Mouse (Mus musculus) intestine, postnatal 0 days (tissue): ENCODE data around the gene Ormdl1. TPM values are rescaled to one million over a fixed set of nuclear protein-coding genes. Genes with fewer than 3 reads are reported as not detected.
"Not testable (repeated sequence)": the region's sequence is repeated elsewhere in the genome, so short reads cannot be mapped to it uniquely, and the experiment has no call there.

Experiments
- ATAC-seq: fragments of 200-750 bp; cut with Nextera tagmentation; 2 replicates; pipeline ENCODE4 v1.8.0; 2017; ENCODE audit warnings: mild to moderate bottlenecking, moderate TSS enrichment, moderate library complexity
- H3K27ac ChIP-seq: fragments of 300-500 bp; sonication (generic); 2 replicates; pipeline ENCODE4 v1.5.1; 2014; ENCODE audit warnings: mild to moderate bottlenecking, low read depth, low read length, moderate library complexity
- H3K27me3 ChIP-seq: fragments of 300-500 bp; sonication (generic); replicated peaks from 2 replicates; pipeline ENCODE4 v1.6.1; 2014; ENCODE audit warnings: low read length, mixed read lengths; ENCODE audit not compliant: control insufficient read depth, insufficient read depth
- H3K36me3 ChIP-seq: fragments of 300-500 bp; sonication (generic); 2 replicates; pipeline ENCODE4 v1.6.1; 2014; ENCODE audit warnings: mild to moderate bottlenecking, moderate library complexity; ENCODE audit not compliant: control insufficient read depth, insufficient read depth
- H3K4me1 ChIP-seq: fragments of 300-500 bp; sonication (generic); replicated peaks from 2 replicates; pipeline ENCODE4 v1.6.1; 2014; ENCODE audit warnings: antibody characterized with exemption, low read length, mixed read lengths; ENCODE audit not compliant: control insufficient read depth, insufficient read depth
- H3K4me2 ChIP-seq: fragments of 300-500 bp; sonication (generic); replicated peaks from 2 replicates; pipeline ENCODE4 v1.6.1; 2014; ENCODE audit warnings: low read depth, mild to moderate bottlenecking, moderate library complexity
- H3K4me3 ChIP-seq: fragments of 300-500 bp; sonication (generic); 2 replicates; pipeline ENCODE4 v1.5.1; 2014; ENCODE audit warnings: low read depth, low read length
- H3K9ac ChIP-seq: fragments of 300-500 bp; sonication (generic); 2 replicates; pipeline ENCODE4 v1.6.1; 2014; ENCODE audit warnings: mild to moderate bottlenecking, low read depth, low read length
- H3K9me3 ChIP-seq: fragments of 300-500 bp; sonication (generic); 2 replicates; pipeline ENCODE4 v1.6.1; 2016; ENCODE audit warnings: mixed run types; ENCODE audit not compliant: control insufficient read depth
- CTCF ChIP-seq: sonication (generic); IDR thresholded peaks from 2 replicates; pipeline ENCODE4 v1.5.1; 2016; ENCODE audit warnings: low read depth, mild to moderate bottlenecking, control low read depth, antibody characterized with exemption, moderate library complexity
- WGBS: fragments of 180-500 bp; shearing (Covaris S2); extraction: QIAGEN DNeasy Blood & Tissue Kit; methylation state at CpG from one replicate; pipeline ENCODE4 v1.1.7; 2014; 5-methylcytosine and 5-hydroxymethylcytosine counted together
- polyA plus RNA-seq: library from polyadenylated mRNA; unstranded; fragments of >200 nt; fragmentation: Nextera tagmentation; extraction: Ambion mirVana; gene quantifications from 2 replicates; pipeline ENCODE4 v1.2.1, GENCODE M21; 2015

Gene Ormdl1
- polyA plus RNA-seq, 1 experiment from 2014 or later, result 60.5 TPM

DNA sequence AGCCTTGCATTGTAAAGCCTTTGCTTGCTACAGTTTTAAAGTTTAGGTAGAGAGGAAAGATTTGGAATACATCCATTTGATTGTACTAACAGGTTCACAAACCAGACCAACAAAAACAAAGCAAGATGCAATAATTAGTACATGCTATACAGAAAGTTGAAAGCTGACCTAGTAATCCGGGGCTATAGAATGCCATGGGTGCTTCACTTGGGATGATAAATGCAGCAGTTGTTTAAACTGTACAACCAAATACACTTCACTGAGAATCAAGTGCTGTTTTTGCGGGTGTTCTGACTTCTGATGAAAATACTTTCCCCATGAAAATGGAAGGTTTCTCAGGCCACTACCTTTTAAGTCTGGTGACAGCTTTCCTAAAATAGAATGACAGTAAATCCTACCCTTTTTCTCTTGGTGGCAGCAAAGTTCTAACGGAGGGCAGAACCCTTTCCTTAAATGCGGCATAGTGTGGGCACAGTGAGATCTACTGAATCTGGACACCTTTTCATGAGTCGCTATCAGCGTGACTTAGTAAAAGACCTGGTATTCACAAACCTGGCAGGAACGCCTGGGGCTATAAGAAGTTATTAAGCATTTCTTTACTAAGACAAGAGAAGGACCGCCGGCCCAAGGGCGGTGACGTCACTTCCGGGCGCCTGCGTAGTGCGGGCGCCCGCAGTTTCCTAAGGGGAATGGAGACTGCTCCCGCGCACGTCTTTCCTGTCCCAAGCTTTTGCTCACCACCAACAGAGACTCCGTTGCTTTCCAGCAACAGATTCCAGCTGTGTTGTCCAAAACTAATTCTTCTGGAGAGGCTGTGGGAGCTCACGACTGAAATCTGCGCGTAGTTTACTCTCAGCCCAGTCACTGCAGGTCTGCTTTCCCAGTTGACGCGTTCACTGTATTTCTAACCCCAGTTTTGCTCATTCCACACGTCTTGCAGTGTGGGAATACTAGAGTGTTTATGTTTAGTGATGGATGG lies 16.4 kb downstream of the Ormdl1 start, which contains the start of gene Osgepl1:
TSS of gene Osgepl1 (plus strand) at position 636 of the 979 bp plus-strand sequence.
- Histone ChIP-seq H3K27me3 (no peaks in the 10 kb centered on the region), H3K4me2 (peak within 1 kb of the TSS; percentile 80), H3K27ac (peak within 1 kb of the TSS; percentile 80), H3K9ac (peak within 1 kb of the TSS; percentile 72), H3K36me3 (peaks cover 11% of the 10 kb centered on the region), H3K4me3 (peak within 1 kb of the TSS; percentile 74), H3K9me3 (no peaks in the 10 kb centered on the region), H3K4me1 (no peaks in the 10 kb centered on the region)
- 1% methylated on average over 27 of the region's 27 CpGs for WGBS
- TF ChIP-seq CTCF, result peak; percentile 58
- peak; percentile 96 for ATAC-seq

DNA sequence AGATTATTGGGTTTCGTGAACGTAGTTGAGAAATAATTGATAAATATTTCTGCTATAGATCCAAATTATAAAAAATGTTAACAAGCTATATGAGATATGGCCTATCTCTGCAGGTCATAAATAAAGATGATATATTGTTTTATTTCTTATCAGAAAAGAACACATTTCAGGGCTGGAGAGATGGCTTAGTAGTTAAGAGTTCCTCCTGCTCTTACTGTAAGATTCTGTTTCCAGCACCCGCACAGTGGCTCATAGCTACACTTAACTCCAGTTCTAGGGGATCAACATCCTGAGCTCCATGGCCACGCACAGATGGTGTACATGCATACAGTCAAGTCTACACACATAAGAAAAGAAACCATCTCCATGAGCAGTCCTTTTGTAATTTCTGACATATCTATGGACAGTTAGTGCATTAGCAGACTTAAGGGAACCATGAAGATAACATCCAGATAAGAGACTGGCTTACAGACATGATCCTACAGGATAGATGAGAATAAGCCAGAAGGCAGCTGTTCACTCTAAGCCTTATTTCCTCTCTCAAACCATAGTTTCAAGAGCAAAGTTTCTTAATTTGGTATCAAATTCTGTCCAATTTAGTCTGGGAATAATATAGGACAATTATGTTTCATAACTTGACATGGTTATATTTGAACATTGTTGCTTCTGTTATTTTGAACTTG lies 24.9 kb downstream of the Ormdl1 start:
- WGBS, result 92% methylated on average over 4 of the region's 4 CpGs
- no peak for ATAC-seq

DNA sequence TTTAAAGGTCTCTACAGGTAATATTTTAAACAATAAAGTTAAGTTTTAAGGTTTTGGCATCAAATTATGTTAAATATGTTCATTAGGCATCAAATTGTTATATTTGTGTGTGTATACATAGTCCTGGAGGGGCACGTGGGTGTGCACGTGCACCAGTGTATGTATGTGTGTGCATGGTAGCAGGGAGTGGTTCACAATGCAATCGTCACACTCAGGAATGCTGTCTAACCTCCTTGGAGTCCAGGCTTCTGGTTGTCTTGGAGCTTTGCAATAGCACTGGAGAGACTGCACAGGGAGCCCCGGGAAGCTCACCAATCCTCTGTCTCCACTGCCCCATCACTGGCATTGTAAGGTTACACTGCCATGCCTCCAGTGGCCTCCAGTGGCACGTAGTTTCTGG lies 26.4 kb downstream of the Ormdl1 start:
- H3K4me1 ChIP-seq, result 0 out of 2 replicates have a peak, but pooled peaks cover 3% of the 10 kb centered on the region
- WGBS, result 51% methylated on average over 5 of the region's 5 CpGs
- no peak overlapping the region for H3K27ac ChIP-seq
- H3K9ac ChIP-seq, result no peak overlapping the region
- H3K9me3 ChIP-seq, result no peaks in the 10 kb centered on the region
- no peaks in the 10 kb centered on the region for H3K27me3 ChIP-seq
- ATAC-seq, result peak; percentile 81
- no peak overlapping the region for H3K4me3 ChIP-seq
- TF ChIP-seq CTCF, result peak; percentile 19; the same call in 1 of the 2 replicates
- no peak overlapping the region for H3K4me2 ChIP-seq
- H3K36me3 ChIP-seq, result 0 out of 2 replicates have a peak, but pooled peaks cover 2% of the 10 kb centered on the region

More for the DNA sequence above, 24.9 kb downstream of the Ormdl1 start:
- H3K4me2 ChIP-seq, result no peak overlapping the region
- H3K9me3 ChIP-seq, result no peaks in the 10 kb centered on the region
- no peak overlapping the region for H3K9ac ChIP-seq
- TF ChIP-seq CTCF, result no peak
- H3K4me3 ChIP-seq, result no peak overlapping the region
- H3K36me3 ChIP-seq, result peaks cover 7% of the 10 kb centered on the region; the same call in 1 of the 2 replicates
- no peak overlapping the region for H3K27ac ChIP-seq
- H3K27me3 ChIP-seq, result no peaks in the 10 kb centered on the region
- 0 out of 2 replicates have a peak, but pooled peaks cover 3% of the 10 kb centered on the region for H3K4me1 ChIP-seq

DNA sequence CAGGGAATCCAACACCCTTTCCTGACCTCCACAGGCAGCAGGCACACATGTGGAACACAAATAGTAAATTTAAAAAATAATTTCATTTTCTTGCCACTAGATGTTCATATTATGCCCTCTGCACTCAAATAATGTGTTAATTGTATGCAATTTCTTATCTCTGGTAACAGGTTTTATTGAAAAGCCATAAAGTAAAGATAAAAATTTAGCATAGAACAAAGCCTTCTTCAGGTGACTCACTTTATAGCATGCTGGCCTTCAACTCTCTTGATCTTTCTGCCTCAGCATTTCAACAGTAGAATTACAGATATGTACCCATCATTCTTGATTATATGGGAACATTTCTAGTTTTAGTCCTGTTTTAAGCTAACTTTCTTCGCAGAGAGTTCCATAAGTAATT lies 27.4 kb downstream of the Ormdl1 start:
- H3K27me3 ChIP-seq, result no peaks in the 10 kb centered on the region
- H3K27ac ChIP-seq, result no peak overlapping the region
- no peak overlapping the region for H3K4me2 ChIP-seq
- H3K9ac ChIP-seq, result no peak overlapping the region
- no peak overlapping the region for H3K4me3 ChIP-seq
- H3K4me1 ChIP-seq, result 0 out of 2 replicates have a peak, but pooled peaks cover 3% of the 10 kb centered on the region
- H3K9me3 ChIP-seq, result no peaks in the 10 kb centered on the region
- TF ChIP-seq CTCF, result no peak
- H3K36me3 ChIP-seq, result no peaks in the 10 kb centered on the region
- 51% methylated on average over 1 of the region's 1 CpGs for WGBS
- peak; percentile 79 for ATAC-seq

DNA sequence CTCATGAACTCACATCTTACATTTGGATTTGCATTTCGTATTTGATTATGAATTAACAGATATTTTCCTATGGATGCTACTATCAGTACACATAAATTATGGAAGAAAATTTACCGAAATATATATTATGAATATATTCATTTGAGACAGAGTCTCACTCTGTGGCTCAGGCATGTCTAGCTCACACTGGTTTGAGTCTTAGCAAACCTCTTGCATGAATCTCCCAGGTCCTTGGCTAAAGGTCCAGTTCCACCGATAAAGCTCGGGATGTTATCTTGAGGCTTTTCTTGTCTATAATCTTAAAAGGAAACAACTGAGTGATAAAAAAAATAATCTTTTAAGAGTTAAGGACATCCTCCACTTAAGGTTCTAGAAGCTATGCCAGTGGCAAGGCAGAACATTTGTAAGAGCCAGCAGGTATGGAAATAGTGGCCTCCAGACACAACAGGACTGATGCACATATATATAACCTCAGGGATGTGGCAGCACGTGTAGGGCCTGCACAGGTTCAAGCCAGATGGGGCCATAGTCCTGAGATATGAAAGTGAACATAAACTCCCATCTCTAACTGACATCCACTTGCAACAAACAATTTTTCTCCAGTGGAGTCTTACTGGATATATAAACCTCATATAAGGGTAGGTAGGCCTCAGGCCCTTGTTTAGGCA lies 28.1 kb downstream of the Ormdl1 start:
- Histone ChIP-seq H3K27ac (no peak overlapping the region), H3K4me3 (no peak overlapping the region), H3K27me3 (no peaks in the 10 kb centered on the region), H3K4me2 (no peak overlapping the region), H3K36me3 (no peaks in the 10 kb centered on the region), H3K4me1 (0 out of 2 replicates have a peak, but pooled peaks cover 3% of the 10 kb centered on the region), H3K9me3 (no peaks in the 10 kb centered on the region), H3K9ac (no peak overlapping the region)
- no peak for ATAC-seq
- TF ChIP-seq CTCF, result no peak
- 68% methylated on average over 5 of the region's 5 CpGs for WGBS

DNA sequence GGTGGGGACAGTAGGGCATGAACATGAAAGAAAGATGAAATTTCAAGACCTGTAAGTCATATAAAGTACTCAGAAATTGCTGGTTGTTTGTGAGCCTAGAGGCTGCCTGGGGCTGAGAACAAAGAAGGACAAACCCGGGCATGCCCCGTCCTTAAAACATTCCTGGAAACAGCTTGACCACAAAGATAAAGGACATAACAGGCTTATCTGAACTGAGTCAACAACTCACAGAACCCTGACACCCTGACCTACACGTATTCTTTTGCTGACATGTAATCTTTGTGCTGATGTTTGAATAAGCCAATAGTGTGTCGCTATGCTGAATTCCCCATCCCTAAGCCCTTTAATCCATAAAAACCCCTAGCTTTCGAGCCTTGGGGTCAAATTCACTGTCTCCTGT lies 36.6 kb downstream of the Ormdl1 start:
- not testable (repeated sequence) for ATAC-seq, H3K4me1 ChIP-seq, H3K27ac ChIP-seq, H3K4me3 ChIP-seq, H3K4me2 ChIP-seq, H3K36me3 ChIP-seq, H3K9ac ChIP-seq, H3K9me3 ChIP-seq, H3K27me3 ChIP-seq
- 58% methylated on average over 5 of the region's 5 CpGs for WGBS
